Mouse (Mus musculus): ENCODE measurements around the gene Iqch. TPM values are rescaled to one million over a fixed set of nuclear protein-coding genes. Genes with fewer than 3 reads are reported as not detected.

Gene Iqch
- polyA plus RNA-seq (2017; shearing (Covaris generic)), result not detected

GRCm38 (mm10) chr9:63602043-63602939 is at the start of gene Iqch, which contains the start of gene Aagab:
Iqch (minus strand) TSS chr9:63602493.
Aagab (plus strand) TSS chr9:63602660.

GRCm38 (mm10) chr9:63398611-63399462 is 203.5 kb downstream of the Iqch start, which contains the start of gene 2300009A05Rik:
2300009A05Rik (minus strand) TSS chr9:63399246.

GRCm38 (mm10) chr9:63377270-63378142 is 224.8 kb downstream of the Iqch start, which contains the start of gene Map2k5:
Map2k5 (minus strand) TSS chr9:63377902.

Other genes starting within 250 kb of the Iqch start
- 15.7 TPM for gene Map2k5, start 224.6 kb downstream of the Iqch start, polyA plus RNA-seq (2017; shearing (Covaris generic))
- 9.7 TPM for gene 2300009A05Rik, start 203.2 kb downstream of the Iqch start, polyA plus RNA-seq (2017; shearing (Covaris generic))
- 58.8 TPM for gene Aagab, start 167 bp upstream of the Iqch start, polyA plus RNA-seq (2017; shearing (Covaris generic))
- gene Smad3, start 155.5 kb upstream of the Iqch start, polyA plus RNA-seq (2017; shearing (Covaris generic)), result 9.0 TPM